Mouse (Mus musculus) lung, postnatal 0 days (tissue): ENCODE measurements around the gene Jmjd8. TPM values are rescaled to one million over a fixed set of nuclear protein-coding genes. Genes with fewer than 3 reads are reported as not detected.

Experiments used
- ATAC-seq: fragments of 200-750 bp; cut with Nextera tagmentation; 2 replicates; pipeline ENCODE4 v1.8.0; 2017; ENCODE audit warnings: moderate library complexity
- DNase-seq: peaks from one replicate; pipeline ENCODE4 v3.0.0-alpha.2; 2016; ENCODE audit warnings: low spot score
- H3K27ac ChIP-seq: fragments of 300-500 bp; sonication (generic); 2 replicates; pipeline ENCODE4 v1.5.1; 2014; ENCODE audit warnings: antibody characterized with exemption, mild to moderate bottlenecking, low read length, mixed read lengths
- H3K27me3 ChIP-seq: fragments of 300-500 bp; sonication (generic); replicated peaks from 2 replicates; pipeline ENCODE4 v1.6.1; 2014; ENCODE audit warnings: low read length, mixed read lengths; ENCODE audit not compliant: insufficient read depth
- H3K36me3 ChIP-seq: fragments of 300-500 bp; sonication (generic); 2 replicates; pipeline ENCODE4 v1.6.1; 2014; ENCODE audit warnings: low read length, mixed read lengths; ENCODE audit not compliant: insufficient read depth
- H3K4me1 ChIP-seq: fragments of 300-500 bp; sonication (generic); 2 replicates; pipeline ENCODE4 v1.6.1; 2014; ENCODE audit warnings: antibody characterized with exemption, low read depth, low read length, mixed read lengths; ENCODE audit not compliant: insufficient read depth
- H3K4me2 ChIP-seq: fragments of 300-500 bp; sonication (generic); replicated peaks from 2 replicates; pipeline ENCODE4 v1.6.1; 2014; ENCODE audit warnings: low read depth, mild to moderate bottlenecking, low read length, moderate library complexity, mixed read lengths
- H3K4me3 ChIP-seq: fragments of 300-500 bp; sonication (generic); 2 replicates; pipeline ENCODE4 v1.5.1; 2014; ENCODE audit warnings: low read depth, low read length
- H3K9ac ChIP-seq: fragments of 300-500 bp; sonication (generic); replicated peaks from 2 replicates; pipeline ENCODE4 v1.6.1; 2014; ENCODE audit warnings: low read depth, mild to moderate bottlenecking
- H3K9me3 ChIP-seq: fragments of 300-500 bp; sonication (generic); 2 replicates; pipeline ENCODE4 v1.6.1; 2016; ENCODE audit warnings: low read length, mixed read lengths
- CTCF ChIP-seq: IDR thresholded peaks from 2 replicates; pipeline ENCODE4 v1.5.1; 2016; ENCODE audit warnings: antibody characterized with exemption, mild to moderate bottlenecking
- EP300 ChIP-seq: IDR thresholded peaks from 2 replicates; pipeline ENCODE4 v1.6.1; 2016; ENCODE audit warnings: antibody characterized with exemption, mild to moderate bottlenecking, control low read depth
- whole genome bisulfite sequencing: fragments of 180-500 bp; shearing (Covaris S2); extraction: QIAGEN DNeasy Blood & Tissue Kit; methylation state at CpG from one replicate; pipeline ENCODE4 v1.1.7; 2014; 5-methylcytosine and 5-hydroxymethylcytosine counted together
- polyA plus RNA-seq: library from polyadenylated mRNA; unstranded; fragments of >200 nt; fragmentation: Nextera tagmentation; extraction: Ambion mirVana; gene quantifications from 2 replicates; pipeline ENCODE4 v1.2.1, GENCODE M21; 2015

Jmjd8 gene
- polyA plus RNA-seq, 1 experiment from 2014 or later = 28.0 TPM

DNA sequence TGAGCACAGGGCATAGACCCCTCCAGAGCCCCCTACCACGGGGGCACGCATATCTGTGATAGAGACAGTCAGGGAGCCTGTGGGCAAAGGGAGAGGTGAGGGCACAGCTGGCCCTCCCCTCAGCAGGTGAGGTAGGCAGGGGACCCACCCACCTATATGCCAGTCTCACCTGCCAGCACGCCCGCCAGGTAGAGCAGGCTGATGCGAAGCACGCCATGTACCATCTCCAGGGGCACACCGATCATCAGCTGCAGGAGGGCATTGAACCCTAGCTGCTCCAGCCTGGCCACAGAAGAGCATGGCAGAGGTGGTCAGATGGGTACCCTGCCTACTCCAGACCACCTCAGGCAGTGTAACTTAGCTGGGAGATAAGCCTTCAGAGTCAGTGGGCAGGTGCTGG, 6.6 kb downstream of the Jmjd8 start:
- no peaks in the 10 kb centered on the region for H3K27me3 ChIP-seq
- 0 out of 2 replicates have a peak overlapping the region, but pooled peaks have one; percentile 84 for H3K4me2 ChIP-seq
- H3K27ac ChIP-seq = no peak overlapping the region
- no peak overlapping the region for H3K9ac ChIP-seq
- ATAC-seq (no peak), DNase-seq (no peak)
- WGBS = 94% methylated on average over 7 of the region's 7 CpGs
- H3K4me1 ChIP-seq = peaks cover 39% of the 10 kb centered on the region
- no peaks in the 10 kb centered on the region for H3K9me3 ChIP-seq
- TF ChIP-seq EP300 (no peak), CTCF (no peak)
- H3K4me3 ChIP-seq = no peak overlapping the region
- H3K36me3 ChIP-seq = peaks cover 6% of the 10 kb centered on the region; the same call in 1 of the 2 replicates

GRCm38 (mm10) chr17:25835816-25836215, 7.1 kb downstream of the Jmjd8 start:
- 84% methylated on average over 16 of the region's 16 CpGs for WGBS
- no peak for TF ChIP-seq CTCF
- no peak for TF ChIP-seq EP300
- Histone ChIP-seq H3K4me1 (peaks cover 39% of the 10 kb centered on the region), H3K4me3 (no peak overlapping the region), H3K9ac (no peak overlapping the region), H3K27me3 (no peaks in the 10 kb centered on the region), H3K36me3 (peaks cover 6% of the 10 kb centered on the region; the same call in 1 of the 2 replicates), H3K27ac (no peak overlapping the region), H3K4me2 (no peak overlapping the region), H3K9me3 (no peaks in the 10 kb centered on the region)
- ATAC-seq = no peak
- no peak for DNase-seq

GRCm38 (mm10) chr17:25836397-25837075, 7.9 kb downstream of the Jmjd8 start:
- no peak for DNase-seq
- Histone ChIP-seq H3K4me2 (peak overlapping the region; percentile 68), H3K9me3 (no peaks in the 10 kb centered on the region), H3K27ac (no peak overlapping the region), H3K9ac (no peak overlapping the region), H3K36me3 (peaks cover 5% of the 10 kb centered on the region; the same call in 1 of the 2 replicates), H3K4me1 (peaks cover 33% of the 10 kb centered on the region), H3K4me3 (peak overlapping the region; percentile 31; the same call in 1 of the 2 replicates), H3K27me3 (no peaks in the 10 kb centered on the region)
- WGBS = 26% methylated on average over 20 of the region's 23 CpGs
- TF ChIP-seq EP300 = no peak
- TF ChIP-seq CTCF = no peak
- no peak for ATAC-seq

DNA sequence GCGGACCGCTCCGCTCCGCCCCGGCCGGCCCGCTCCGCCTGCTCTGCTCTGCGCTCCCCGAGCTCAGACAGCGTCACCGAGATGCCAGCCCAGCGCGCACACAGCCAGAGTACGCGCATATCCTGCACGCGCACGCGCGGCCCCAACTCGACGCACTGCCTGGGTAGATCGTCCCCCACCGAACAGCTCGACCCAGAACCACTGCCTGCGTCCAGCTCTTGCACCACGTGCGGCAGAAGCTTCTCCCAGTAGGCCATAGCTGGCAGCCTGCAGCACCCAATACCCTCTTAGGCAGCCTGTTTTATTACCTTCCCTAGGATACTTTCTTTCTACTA, 8.4 kb downstream of the Jmjd8 start, which contains the start of gene Rhbdl1:
Gene Rhbdl1 (minus strand): TSS at position 220 of the 335 bp plus-strand sequence.
- no peak for TF ChIP-seq EP300
- TF ChIP-seq CTCF = no peak
- under 1% methylated on average over 22 of the region's 29 CpGs for WGBS
- Histone ChIP-seq H3K4me2 (peak within 1 kb of the TSS; percentile 68), H3K27ac (no peak within 1 kb of the TSS), H3K27me3 (no peaks in the 10 kb centered on the region), H3K9me3 (no peaks in the 10 kb centered on the region), H3K4me3 (peak within 1 kb of the TSS; percentile 31; the same call in 1 of the 2 replicates), H3K36me3 (peaks cover 8% of the 10 kb centered on the region; the same call in 1 of the 2 replicates), H3K4me1 (peaks cover 28% of the 10 kb centered on the region), H3K9ac (no peak within 1 kb of the TSS)
- peak; percentile 62 for DNase-seq
- ATAC-seq = no peak

DNA sequence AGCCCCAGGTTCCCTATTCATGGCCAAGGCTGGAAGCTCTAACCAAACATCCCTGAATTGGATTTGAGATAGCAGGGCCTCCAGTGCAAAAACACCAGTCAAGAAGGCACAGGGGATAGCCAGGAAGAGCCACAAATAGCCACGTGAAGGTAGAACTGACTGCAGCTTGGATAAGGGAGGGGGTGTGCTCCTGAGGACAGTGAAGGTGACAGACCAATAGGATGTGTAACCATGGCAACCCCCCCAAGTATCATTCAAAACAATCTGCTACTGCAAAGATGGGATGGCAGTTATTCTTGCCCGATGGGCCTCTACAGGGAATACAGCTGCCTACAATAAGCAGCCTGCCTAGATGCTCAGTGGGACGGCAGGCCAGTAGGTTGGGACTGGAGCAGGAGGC, 8.9 kb downstream of the Jmjd8 start:
- Histone ChIP-seq H3K27ac (no peak overlapping the region), H3K36me3 (peaks cover 13% of the 10 kb centered on the region; the same call in 1 of the 2 replicates), H3K9ac (no peak overlapping the region), H3K4me2 (no peak overlapping the region), H3K27me3 (no peaks in the 10 kb centered on the region), H3K4me3 (no peak overlapping the region), H3K4me1 (peaks cover 25% of the 10 kb centered on the region), H3K9me3 (no peaks in the 10 kb centered on the region)
- ATAC-seq (no peak), DNase-seq (no peak)
- 44% methylated on average over 3 of the region's 3 CpGs for WGBS
- TF ChIP-seq EP300 (no peak), CTCF (no peak)

- ATAC-seq = no peak
- H3K9me3 ChIP-seq = no peaks in the 10 kb centered on the region
- DNase-seq = no peak
- H3K4me1 ChIP-seq = peaks cover 26% of the 10 kb centered on the region
- H3K4me3 ChIP-seq = no peak overlapping the region
- no peak overlapping the region for H3K9ac ChIP-seq
- 88% methylated on average over 4 of the region's 4 CpGs for WGBS
- no peak overlapping the region for H3K4me2 ChIP-seq
- no peak for TF ChIP-seq EP300
- peaks cover 13% of the 10 kb centered on the region; the same call in 1 of the 2 replicates for H3K36me3 ChIP-seq
- H3K27me3 ChIP-seq = no peaks in the 10 kb centered on the region
- H3K27ac ChIP-seq = no peak overlapping the region
These were observed 10.2 kb downstream of the Jmjd8 start for GRCm38 (mm10) chr17:25838904-25839303.
